Mouse (Mus musculus) small intestine, adult 2 months (tissue): ENCODE data around the gene Pms1. TPM values are rescaled to one million over a fixed set of nuclear protein-coding genes. Genes with fewer than 3 reads are reported as not detected.
A peak's percentile ranks its signal among the peaks of the same experiment; 100 is the strongest.
"Not testable (repeated sequence)": the region's sequence is repeated elsewhere in the genome, so short reads cannot be mapped to it uniquely, and the experiment has no call there.

ENCODE experiments used
- H3K27ac ChIP-seq: fragments of 200-500 bp; 2 replicates; pipeline ENCODE4 v1.5.1; 2012; ENCODE audit warnings: low read depth, low read length, control low read depth, inconsistent platforms; ENCODE audit not compliant: insufficient read depth
- H3K27me3 ChIP-seq: fragments of 200-500 bp; 2 replicates; pipeline ENCODE4 v1.6.1; 2012; ENCODE audit warnings: mild to moderate bottlenecking, moderate library complexity, low read length, inconsistent platforms; ENCODE audit not compliant: control insufficient read depth, insufficient read depth
- H3K36me3 ChIP-seq: fragments of 200-500 bp; 2 replicates; pipeline ENCODE4 v1.6.1; 2012; ENCODE audit warnings: mild to moderate bottlenecking, low read length, control low read depth, inconsistent platforms; ENCODE audit not compliant: control insufficient read depth, insufficient read depth
- H3K4me1 ChIP-seq: fragments of 200-500 bp; 2 replicates; pipeline ENCODE4 v1.6.1; 2012; ENCODE audit warnings: low read length, inconsistent platforms, mixed read lengths; ENCODE audit not compliant: control insufficient read depth, insufficient read depth, insufficient read length
- H3K4me3 ChIP-seq: fragments of 200-500 bp; 2 replicates; pipeline ENCODE4 v1.5.1; 2012; ENCODE audit warnings: low read depth, mild to moderate bottlenecking, control low read depth, inconsistent platforms, low read length, moderate library complexity
- CTCF ChIP-seq: fragments of 200-500 bp; IDR thresholded peaks from 2 replicates; pipeline ENCODE4 v1.5.1; 2012; ENCODE audit warnings: low read depth, mild to moderate bottlenecking, control low read depth, inconsistent platforms, low read length, moderate library complexity, mixed read lengths; ENCODE audit not compliant: insufficient replicate concordance, insufficient read length; ENCODE audit errors: extremely low read depth
- POLR2A ChIP-seq: fragments of 200-500 bp; IDR thresholded peaks from 2 replicates; pipeline ENCODE4 v1.6.1; 2012; ENCODE audit warnings: low read depth, mild to moderate bottlenecking, control low read depth, inconsistent platforms, low read length, moderate library complexity
- WGBS: fragments of 180-500 bp; shearing (Covaris S2); methylation state at CpG from one replicate; pipeline ENCODE4 v1.1.7; 2018; 5-methylcytosine and 5-hydroxymethylcytosine counted together
- polyA plus RNA-seq: library from polyadenylated mRNA; depleted of rRNA; stranded (reverse); fragments of >200 nt; gene quantifications from 2 replicates; pipeline ENCODE4 v1.2.3, GENCODE M21; 2012

Gene Pms1
- polyA plus RNA-seq, 1 experiment = 0.42 TPM

- Histone ChIP-seq H3K4me1 (peaks cover 8% of the 10 kb centered on the region; the same call in 1 of the 2 replicates), H3K27ac (no peak overlapping the region), H3K27me3 (no peaks in the 10 kb centered on the region), H3K36me3 (peaks cover 12% of the 10 kb centered on the region), H3K4me3 (no peak overlapping the region)
- 62% methylated on average over 5 of the region's 5 CpGs for WGBS
- TF ChIP-seq POLR2A (no peak), CTCF (no peak)
Measured at GRCm38 (mm10) chr1:53323254-53323653, 26.4 kb upstream of the Pms1 start.

DNA sequence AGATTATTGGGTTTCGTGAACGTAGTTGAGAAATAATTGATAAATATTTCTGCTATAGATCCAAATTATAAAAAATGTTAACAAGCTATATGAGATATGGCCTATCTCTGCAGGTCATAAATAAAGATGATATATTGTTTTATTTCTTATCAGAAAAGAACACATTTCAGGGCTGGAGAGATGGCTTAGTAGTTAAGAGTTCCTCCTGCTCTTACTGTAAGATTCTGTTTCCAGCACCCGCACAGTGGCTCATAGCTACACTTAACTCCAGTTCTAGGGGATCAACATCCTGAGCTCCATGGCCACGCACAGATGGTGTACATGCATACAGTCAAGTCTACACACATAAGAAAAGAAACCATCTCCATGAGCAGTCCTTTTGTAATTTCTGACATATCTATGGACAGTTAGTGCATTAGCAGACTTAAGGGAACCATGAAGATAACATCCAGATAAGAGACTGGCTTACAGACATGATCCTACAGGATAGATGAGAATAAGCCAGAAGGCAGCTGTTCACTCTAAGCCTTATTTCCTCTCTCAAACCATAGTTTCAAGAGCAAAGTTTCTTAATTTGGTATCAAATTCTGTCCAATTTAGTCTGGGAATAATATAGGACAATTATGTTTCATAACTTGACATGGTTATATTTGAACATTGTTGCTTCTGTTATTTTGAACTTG, 25.0 kb upstream of the Pms1 start:
- peaks cover 14% of the 10 kb centered on the region for H3K36me3 ChIP-seq
- H3K4me3 ChIP-seq = no peak overlapping the region
- no peaks in the 10 kb centered on the region for H3K27me3 ChIP-seq
- 94% methylated on average over 4 of the region's 4 CpGs for WGBS
- TF ChIP-seq POLR2A (no peak), CTCF (no peak)
- H3K27ac ChIP-seq = no peak overlapping the region
- peaks cover 8% of the 10 kb centered on the region; the same call in 1 of the 2 replicates for H3K4me1 ChIP-seq

DNA sequence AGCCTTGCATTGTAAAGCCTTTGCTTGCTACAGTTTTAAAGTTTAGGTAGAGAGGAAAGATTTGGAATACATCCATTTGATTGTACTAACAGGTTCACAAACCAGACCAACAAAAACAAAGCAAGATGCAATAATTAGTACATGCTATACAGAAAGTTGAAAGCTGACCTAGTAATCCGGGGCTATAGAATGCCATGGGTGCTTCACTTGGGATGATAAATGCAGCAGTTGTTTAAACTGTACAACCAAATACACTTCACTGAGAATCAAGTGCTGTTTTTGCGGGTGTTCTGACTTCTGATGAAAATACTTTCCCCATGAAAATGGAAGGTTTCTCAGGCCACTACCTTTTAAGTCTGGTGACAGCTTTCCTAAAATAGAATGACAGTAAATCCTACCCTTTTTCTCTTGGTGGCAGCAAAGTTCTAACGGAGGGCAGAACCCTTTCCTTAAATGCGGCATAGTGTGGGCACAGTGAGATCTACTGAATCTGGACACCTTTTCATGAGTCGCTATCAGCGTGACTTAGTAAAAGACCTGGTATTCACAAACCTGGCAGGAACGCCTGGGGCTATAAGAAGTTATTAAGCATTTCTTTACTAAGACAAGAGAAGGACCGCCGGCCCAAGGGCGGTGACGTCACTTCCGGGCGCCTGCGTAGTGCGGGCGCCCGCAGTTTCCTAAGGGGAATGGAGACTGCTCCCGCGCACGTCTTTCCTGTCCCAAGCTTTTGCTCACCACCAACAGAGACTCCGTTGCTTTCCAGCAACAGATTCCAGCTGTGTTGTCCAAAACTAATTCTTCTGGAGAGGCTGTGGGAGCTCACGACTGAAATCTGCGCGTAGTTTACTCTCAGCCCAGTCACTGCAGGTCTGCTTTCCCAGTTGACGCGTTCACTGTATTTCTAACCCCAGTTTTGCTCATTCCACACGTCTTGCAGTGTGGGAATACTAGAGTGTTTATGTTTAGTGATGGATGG, 16.5 kb upstream of the Pms1 start, which contains the start of gene Osgepl1:
Gene Osgepl1 (plus strand): TSS at position 636 of the 979 bp plus-strand sequence.
- Histone ChIP-seq H3K27me3 (no peaks in the 10 kb centered on the region), H3K4me1 (no peaks in the 10 kb centered on the region), H3K4me3 (peak within 1 kb of the TSS; percentile 74), H3K27ac (peak within 1 kb of the TSS; percentile 44), H3K36me3 (peaks cover 11% of the 10 kb centered on the region)
- TF ChIP-seq POLR2A (no peak; the same call in 1 of the 2 replicates), CTCF (no peak)
- 1% methylated on average over 27 of the region's 27 CpGs for WGBS

DNA sequence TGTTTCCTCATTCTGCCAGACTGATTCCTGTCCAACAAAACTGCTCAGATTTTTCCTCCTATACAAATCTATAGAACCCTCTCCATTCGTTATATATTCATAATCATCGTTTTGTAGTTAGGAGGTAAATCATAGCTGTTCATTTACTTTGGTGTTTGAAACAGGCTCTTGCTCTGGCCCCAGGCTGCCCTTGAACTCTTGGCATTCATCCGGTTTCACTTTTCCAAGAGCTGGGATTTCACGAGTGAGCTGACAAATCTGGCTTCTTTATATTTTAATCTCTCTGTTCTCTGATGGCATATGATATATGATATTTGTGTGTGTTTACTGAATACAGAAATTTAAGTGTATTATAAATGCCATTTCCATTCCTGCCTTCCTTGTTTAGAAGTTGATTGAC, 3.7 kb upstream of the Pms1 start:
- H3K27ac ChIP-seq = no peak overlapping the region
- no peaks in the 10 kb centered on the region for H3K4me1 ChIP-seq
- TF ChIP-seq POLR2A (no peak), CTCF (no peak)
- peaks cover 6% of the 10 kb centered on the region for H3K36me3 ChIP-seq
- H3K27me3 ChIP-seq = no peaks in the 10 kb centered on the region
- 52% methylated on average over 4 of the region's 4 CpGs for WGBS
- H3K4me3 ChIP-seq = no peak overlapping the region

- Histone ChIP-seq H3K36me3 (no peaks in the 10 kb centered on the region), H3K4me1 (0 out of 2 replicates have a peak, but pooled peaks cover 2% of the 10 kb centered on the region), H3K4me3 (no peak overlapping the region), H3K27ac (no peak overlapping the region), H3K27me3 (no peaks in the 10 kb centered on the region)
- WGBS = 30% methylated on average over 3 of the region's 3 CpGs
- no peak for TF ChIP-seq POLR2A
- TF ChIP-seq CTCF = no peak
Measured at GRCm38 (mm10) chr1:53291197-53291596, 5.6 kb downstream of the Pms1 start.

- no peaks in the 10 kb centered on the region for H3K4me1 ChIP-seq
Measured at GRCm38 (mm10) chr1:53272646-53273045, 24.2 kb downstream of the Pms1 start.

DNA sequence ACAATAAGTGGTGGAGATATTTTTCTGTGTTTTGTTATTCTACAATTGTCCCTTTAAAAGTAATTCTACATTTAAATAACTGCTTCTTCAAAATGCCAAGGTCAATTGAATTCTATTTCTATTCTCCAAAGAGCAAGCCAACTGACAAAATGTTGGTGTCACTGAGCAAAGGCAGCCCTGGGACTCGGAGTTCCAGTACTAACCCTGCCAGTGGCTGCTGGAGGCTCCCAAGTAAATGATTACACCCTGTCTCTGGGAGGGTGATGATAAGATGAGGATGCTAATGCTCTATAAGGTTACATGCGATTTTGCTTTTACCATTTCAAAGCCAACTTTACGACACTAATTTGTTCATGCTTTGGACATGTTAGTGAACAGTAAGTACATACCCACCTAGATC, 26.9 kb downstream of the Pms1 start:
- 77% methylated on average over 3 of the region's 3 CpGs for WGBS
- no peaks in the 10 kb centered on the region for H3K4me1 ChIP-seq

More at GRCm38 (mm10) chr1:53272646-53273045, 24.2 kb downstream of the Pms1 start:
- TF ChIP-seq POLR2A = no peak
- TF ChIP-seq CTCF = no peak
- H3K27me3 ChIP-seq = no peaks in the 10 kb centered on the region
- H3K36me3 ChIP-seq = peaks cover 2% of the 10 kb centered on the region; the same call in 1 of the 2 replicates
- H3K27ac ChIP-seq = no peak overlapping the region
- no peak overlapping the region for H3K4me3 ChIP-seq

GRCm38 (mm10) chr1:53264958-53265612, 31.7 kb downstream of the Pms1 start:
- not testable (repeated sequence) for H3K27ac ChIP-seq, H3K27me3 ChIP-seq, H3K4me3 ChIP-seq

More for the DNA sequence above, 26.9 kb downstream of the Pms1 start:
- Histone ChIP-seq H3K4me3 (no peak overlapping the region), H3K27ac (no peak overlapping the region), H3K36me3 (peaks cover 2% of the 10 kb centered on the region; the same call in 1 of the 2 replicates), H3K27me3 (no peaks in the 10 kb centered on the region)
- TF ChIP-seq CTCF = no peak
- TF ChIP-seq POLR2A = no peak

More at GRCm38 (mm10) chr1:53264958-53265612, 31.7 kb downstream of the Pms1 start:
- not testable (repeated sequence) for H3K4me1 ChIP-seq, H3K36me3 ChIP-seq
